Mouse (Mus musculus) myocyte (in vitro differentiated cells): ENCODE results near the gene Olfr1155. TPM values are rescaled to one million over a fixed set of nuclear protein-coding genes. Genes with fewer than 3 reads are reported as not detected.

Source experiments
- H3K27me3 ChIP-seq: one replicate; pipeline ENCODE4 v1.6.1; 2011; ENCODE audit not compliant: control insufficient read depth, insufficient read depth, insufficient read length
- H3K36me3 ChIP-seq: one replicate; pipeline ENCODE4 v1.6.1; 2011; ENCODE audit not compliant: control insufficient read depth, insufficient read depth
- H3K4me2 ChIP-seq: one replicate; pipeline ENCODE4 v1.6.1; 2011; ENCODE audit warnings: low read depth, control low read depth
- H3K4me3 ChIP-seq: one replicate; pipeline ENCODE4 v1.5.1; 2011; ENCODE audit warnings: mild to moderate bottlenecking, control low read depth, moderate library complexity
- H3K79me2 ChIP-seq: one replicate; pipeline ENCODE4 v1.6.1; 2011; ENCODE audit not compliant: control insufficient read depth, insufficient read depth
- H3ac ChIP-seq: one replicate; pipeline ENCODE4 v1.6.1; 2011; ENCODE audit not compliant: control insufficient read depth, insufficient read length
- CEBPB ChIP-seq: IDR thresholded peaks from 2 replicates; pipeline ENCODE4 v1.6.1; 2011; ENCODE audit warnings: mild to moderate bottlenecking, moderate library complexity; ENCODE audit not compliant: poor library complexity, insufficient read depth, severe bottlenecking
- E2F4 ChIP-seq: IDR thresholded peaks from one replicate; pipeline ENCODE4 v1.6.1; 2011; ENCODE audit warnings: mild to moderate bottlenecking, control low read depth, moderate library complexity; ENCODE audit not compliant: insufficient read depth
- MAX ChIP-seq: IDR thresholded peaks from one replicate; pipeline ENCODE4 v1.6.1; 2011; ENCODE audit warnings: low read depth, mild to moderate bottlenecking, control low read depth
- MYOD1 ChIP-seq, 3 experiments: IDR thresholded peaks; one replicate each; pipeline ENCODE4 v1.6.1; 2011; ENCODE audit warnings: control low read depth in 2 of 3, low read depth in 2 of 3, mild to moderate bottlenecking in 2 of 3, moderate library complexity in 1 of 3; ENCODE audit not compliant: insufficient read length in 2 of 3, control insufficient read depth in 1 of 3
- MYOG ChIP-seq, 3 experiments: IDR thresholded peaks; one replicate each; pipeline ENCODE4 v1.6.1; 2011; ENCODE audit warnings: control low read depth in 2 of 3, low read depth in 2 of 3, mild to moderate bottlenecking in 2 of 3; ENCODE audit not compliant: insufficient read length in 2 of 3, control insufficient read depth in 1 of 3, insufficient read depth in 1 of 3
- POLR2A ChIP-seq: IDR thresholded peaks from one replicate; pipeline ENCODE4 v1.6.1; 2011; ENCODE audit warnings: low read depth, mild to moderate bottlenecking, control low read depth, moderate library complexity; ENCODE audit not compliant: insufficient read length
- REST ChIP-seq: IDR thresholded peaks from one replicate; pipeline ENCODE4 v1.6.1; 2011; ENCODE audit warnings: mild to moderate bottlenecking, control low read depth, moderate library complexity; ENCODE audit not compliant: insufficient read depth, insufficient read length
- SRF ChIP-seq: IDR thresholded peaks from one replicate; pipeline ENCODE4 v1.6.1; 2011; ENCODE audit warnings: low read depth; ENCODE audit not compliant: control insufficient read depth, insufficient read length
- TCF12 ChIP-seq: IDR thresholded peaks from one replicate; pipeline ENCODE4 v1.6.1; 2011; ENCODE audit warnings: mild to moderate bottlenecking, control low read depth; ENCODE audit not compliant: poor library complexity, insufficient read depth, severe bottlenecking
- TCF3 ChIP-seq: IDR thresholded peaks from one replicate; pipeline ENCODE4 v1.6.1; 2011; ENCODE audit warnings: low read depth, control low read depth; ENCODE audit not compliant: insufficient read length
- USF1 ChIP-seq: IDR thresholded peaks from one replicate; pipeline ENCODE4 v1.6.1; 2011; ENCODE audit warnings: low read depth, mild to moderate bottlenecking, control low read depth, moderate library complexity
- polyA plus RNA-seq: library from polyadenylated mRNA; unstranded; fragments of >200 nt; fragmentation: generic; extraction: Trizol; gene quantifications from one replicate; pipeline ENCODE4 v1.2.1, GENCODE M21; 2012; ENCODE audit warnings: missing spikeins

The Olfr1155 gene
- polyA plus RNA-seq, 1 experiment: not detected

GRCm38 (mm10) chr2:87953000-87953399 lies 8.1 kb upstream of the Olfr1155 start, which contains the start of gene Olfr1156:
TSS of gene Olfr1156 (minus strand) at chr2:87953100.
- no peak within 1 kb of the TSS for H3K4me2 ChIP-seq
- no peak for TF ChIP-seq TCF12
- TF ChIP-seq USF1: no peak
- TF ChIP-seq MYOG (IDR thresholded peaks at IDR 0.05; ENCODE audit: control insufficient read depth in 1 of 3, insufficient read depth in 1 of 3, insufficient read length in 2 of 3, low read depth in 2 of 3): no peak
- no peak for TF ChIP-seq MYOD1 (IDR thresholded peaks at IDR 0.05; ENCODE audit: control insufficient read depth in 1 of 3, insufficient read length in 2 of 3, low read depth in 2 of 3)
- TF ChIP-seq E2F4: no peak
- TF ChIP-seq TCF3: no peak
- TF ChIP-seq CEBPB: no peak
- no peak for TF ChIP-seq REST
- no peaks in the 10 kb centered on the region for H3K79me2 ChIP-seq
- no peaks in the 10 kb centered on the region for H3K36me3 ChIP-seq
- H3K27me3 ChIP-seq: no peaks in the 10 kb centered on the region
- H3ac ChIP-seq: no peak within 1 kb of the TSS
- H3K4me3 ChIP-seq: no peak within 1 kb of the TSS

- Histone ChIP-seq H3K4me2 (no peak within 1 kb of the TSS), H3K27me3 (no peaks in the 10 kb centered on the region), H3K36me3 (no peaks in the 10 kb centered on the region), H3K4me3 (no peak within 1 kb of the TSS), H3K79me2 (no peaks in the 10 kb centered on the region), H3ac (no peak within 1 kb of the TSS)
- no peak for TF ChIP-seq TCF3
- TF ChIP-seq POLR2A: no peak
- TF ChIP-seq MAX: no peak
- TF ChIP-seq TCF12: no peak
- no peak for TF ChIP-seq E2F4
- TF ChIP-seq MYOD1 (IDR thresholded peaks at IDR 0.05; ENCODE audit: control insufficient read depth in 1 of 3, insufficient read length in 2 of 3, low read depth in 2 of 3): no peak
- TF ChIP-seq USF1: no peak
- no peak for TF ChIP-seq CEBPB
- TF ChIP-seq REST: no peak
- TF ChIP-seq SRF: no peak
These were observed 39.9 kb downstream of the Olfr1155 start, which contains the start of gene Olfr1154 for GRCm38 (mm10) chr2:87905066-87905465. TSS of gene Olfr1154 (minus strand) at chr2:87905166.

- Histone ChIP-seq H3ac (no peak within 1 kb of the TSS), H3K79me2 (no peaks in the 10 kb centered on the region), H3K4me2 (no peak within 1 kb of the TSS), H3K36me3 (no peaks in the 10 kb centered on the region), H3K27me3 (no peaks in the 10 kb centered on the region), H3K4me3 (no peak within 1 kb of the TSS)
- TF ChIP-seq SRF (no peak), MAX (no peak), CEBPB (no peak), TCF12 (no peak), USF1 (no peak), MYOD1 (IDR thresholded peaks at IDR 0.05; ENCODE audit: control insufficient read depth in 1 of 3, insufficient read length in 2 of 3, low read depth in 2 of 3) (no peak), E2F4 (no peak)
These were observed 50.3 kb downstream of the Olfr1155 start, which contains the start of gene Olfr1153 for GRCm38 (mm10) chr2:87894662-87895061. TSS of gene Olfr1153 (plus strand) at chr2:87894962.

Other genes starting within 250 kb of the Olfr1155 start
- not detected for gene Olfr1137, start 232.0 kb downstream of the Olfr1155 start, polyA plus RNA-seq
- gene Olfr1138, start 205.2 kb downstream of the Olfr1155 start, polyA plus RNA-seq: not detected
- gene Olfr1140, start 201.4 kb downstream of the Olfr1155 start, polyA plus RNA-seq: not detected
- gene Olfr1141, start 191.1 kb downstream of the Olfr1155 start, polyA plus RNA-seq: not detected
- not detected for gene Olfr152, start 165.7 kb downstream of the Olfr1155 start, polyA plus RNA-seq
- not detected for gene Olfr1143, start 144.5 kb downstream of the Olfr1155 start, polyA plus RNA-seq
- gene Olfr1145, start 135.3 kb downstream of the Olfr1155 start, polyA plus RNA-seq: not detected
- gene Olfr1148, start 114.6 kb downstream of the Olfr1155 start, polyA plus RNA-seq: not detected
- not detected for gene Olfr1150-ps1, start 101.1 kb downstream of the Olfr1155 start, polyA plus RNA-seq
- not detected for gene Olfr1151, start 89.3 kb downstream of the Olfr1155 start, polyA plus RNA-seq
- gene Olfr1152, start 78.6 kb downstream of the Olfr1155 start, polyA plus RNA-seq: not detected
- gene Olfr1153, start 50.2 kb downstream of the Olfr1155 start, polyA plus RNA-seq: not detected
- gene Olfr1154, start 40.0 kb downstream of the Olfr1155 start, polyA plus RNA-seq: not detected
- not detected for gene Olfr1156, start 8.0 kb upstream of the Olfr1155 start, polyA plus RNA-seq
- not detected for gene Olfr1157, start 23.2 kb upstream of the Olfr1155 start, polyA plus RNA-seq
- not detected for gene Olfr74, start 29.5 kb upstream of the Olfr1155 start, polyA plus RNA-seq
- gene Olfr1158, start 45.0 kb upstream of the Olfr1155 start, polyA plus RNA-seq: not detected
- gene Olfr1160, start 63.1 kb upstream of the Olfr1155 start, polyA plus RNA-seq: not detected
- gene Olfr1161, start 77.6 kb upstream of the Olfr1155 start, polyA plus RNA-seq: not detected
- not detected for gene Olfr73, start 92.6 kb upstream of the Olfr1155 start, polyA plus RNA-seq
- not detected for gene Olfr1162, start 106.0 kb upstream of the Olfr1155 start, polyA plus RNA-seq
- gene Olfr1163, start 126.7 kb upstream of the Olfr1155 start, polyA plus RNA-seq: not detected
- gene Olfr1164, start 148.8 kb upstream of the Olfr1155 start, polyA plus RNA-seq: not detected
- not detected for gene Olfr1166, start 183.1 kb upstream of the Olfr1155 start, polyA plus RNA-seq
- not detected for gene Olfr1167, start 210.1 kb upstream of the Olfr1155 start, polyA plus RNA-seq
- not detected for gene Olfr1168, start 236.7 kb upstream of the Olfr1155 start, polyA plus RNA-seq